Mouse (Mus musculus) CH12.LX (cell line): ENCODE data around the gene Hyal3. TPM values are rescaled to one million over a fixed set of nuclear protein-coding genes. Genes with fewer than 3 reads are reported as not detected.

Source experiments
- DNase-seq: peaks from one replicate; pipeline ENCODE4 v3.0.0-alpha.2; 2013; ENCODE audit errors: extremely low read depth
- H3K27ac ChIP-seq: 2 replicates; pipeline ENCODE4 v1.5.1; 2012; ENCODE audit warnings: low read depth, mild to moderate bottlenecking, control low read depth, moderate library complexity; ENCODE audit not compliant: insufficient read depth
- H3K27me3 ChIP-seq: replicated peaks from 2 replicates; pipeline ENCODE3; 2012; ENCODE audit warnings: inconsistent platforms
- H3K36me3 ChIP-seq, 2 experiments: replicated peaks in 1 of 2; 2 replicates each; pipeline versions ENCODE3 to v1.6.1; 2012; ENCODE audit warnings: inconsistent platforms in 1 of 2, low read length in 1 of 2, mild to moderate bottlenecking in 1 of 2, mixed read lengths in 1 of 2, moderate library complexity in 1 of 2; ENCODE audit not compliant: control insufficient read depth in 1 of 2, insufficient read depth in 1 of 2
- H3K4me1 ChIP-seq, 2 experiments: 2 replicates each; pipeline ENCODE4 v1.6.1; 2012; ENCODE audit warnings: inconsistent platforms in 1 of 2, moderate library complexity in 1 of 2; ENCODE audit not compliant: insufficient read depth in 2 of 2, control insufficient read depth in 1 of 2
- H3K4me2 ChIP-seq: 2 replicates; pipeline ENCODE4 v1.6.1; 2012; ENCODE audit warnings: low read depth, mild to moderate bottlenecking, control low read depth; ENCODE audit not compliant: poor library complexity, insufficient read depth, severe bottlenecking
- H3K4me3 ChIP-seq, 3 experiments: fragments of 150-350 bp in 1 of 3; sonication (generic) in 1 of 3; replicated peaks in 1 of 3; 2 replicates each; pipeline versions ENCODE3 to v1.5.1; 2011 to 2012; ENCODE audit warnings: low read depth in 2 of 3, low read length in 2 of 3, mild to moderate bottlenecking in 2 of 3, moderate library complexity in 2 of 3, control low read depth in 1 of 3, improper control_type of control experiment in 1 of 3, inconsistent platforms in 1 of 3, mixed read lengths in 1 of 3; ENCODE audit not compliant: poor library complexity in 1 of 3
- H3K79me2 ChIP-seq: replicated peaks from 2 replicates; pipeline ENCODE4 v1.6.1; 2012; ENCODE audit warnings: mild to moderate bottlenecking, moderate library complexity; ENCODE audit not compliant: control insufficient read depth, poor library complexity, insufficient read depth, severe bottlenecking; ENCODE audit errors: extremely low read depth
- H3K9ac ChIP-seq: 2 replicates; pipeline ENCODE4 v1.6.1; 2012; ENCODE audit warnings: low read depth, mild to moderate bottlenecking, control low read depth, moderate library complexity; ENCODE audit not compliant: insufficient read depth
- H3K9me3 ChIP-seq: replicated peaks from 2 replicates; pipeline ENCODE3; 2012; ENCODE audit warnings: low read length, inconsistent platforms, mixed read lengths
- CHD1 ChIP-seq: IDR thresholded peaks from 2 replicates; pipeline ENCODE4 v1.6.1; 2012; ENCODE audit warnings: low read depth, low read length, improper control_type of control experiment, inconsistent platforms
- CHD2 ChIP-seq: IDR thresholded peaks from 2 replicates; pipeline ENCODE4 v1.6.1; 2011; ENCODE audit warnings: low read length, improper control_type of control experiment
- ELF1 ChIP-seq: IDR thresholded peaks from 2 replicates; pipeline ENCODE4 v1.6.1; 2014; ENCODE audit warnings: low read depth, mild to moderate bottlenecking, inconsistent platforms, low read length, improper control_type of control experiment
- ETS1 ChIP-seq: conservative IDR thresholded peaks from 2 replicates; pipeline ENCODE4 v1.6.1; 2012; ENCODE audit warnings: low read depth, mild to moderate bottlenecking, inconsistent platforms, low read length, improper control_type of control experiment, moderate library complexity
- IRF4 ChIP-seq: IDR thresholded peaks from 2 replicates; pipeline ENCODE4 v1.6.1; 2014; ENCODE audit warnings: low read depth, mild to moderate bottlenecking, inconsistent platforms, low read length, improper control_type of control experiment
- JUN ChIP-seq: IDR thresholded peaks from 2 replicates; pipeline ENCODE4 v1.6.1; 2011; ENCODE audit warnings: low read depth, mild to moderate bottlenecking, low read length, improper control_type of control experiment, moderate library complexity; ENCODE audit not compliant: insufficient read depth
- KAT2A ChIP-seq: IDR thresholded peaks from 2 replicates; pipeline ENCODE4 v1.6.1; 2012; ENCODE audit warnings: low read length, improper control_type of control experiment, inconsistent platforms; ENCODE audit not compliant: insufficient replicate concordance
- MAZ ChIP-seq: IDR thresholded peaks from 2 replicates; pipeline ENCODE4 v1.6.1; 2012; ENCODE audit warnings: low read depth, mild to moderate bottlenecking, inconsistent platforms, low read length, improper control_type of control experiment, moderate library complexity
- MYC ChIP-seq: IDR thresholded peaks from 2 replicates; pipeline ENCODE4 v1.6.1; 2011; ENCODE audit warnings: low read depth, mild to moderate bottlenecking, improper control_type of control experiment, low read length
- NRF1 ChIP-seq: IDR thresholded peaks from 2 replicates; pipeline ENCODE4 v1.6.1; 2014; ENCODE audit warnings: low read depth, mild to moderate bottlenecking, inconsistent platforms, low read length, improper control_type of control experiment, moderate library complexity
- PAX5 ChIP-seq: IDR thresholded peaks from 2 replicates; pipeline ENCODE4 v1.6.1; 2012; ENCODE audit warnings: low read length, inconsistent platforms, mixed read lengths
- POLR2A ChIP-seq: IDR thresholded peaks from 2 replicates; pipeline ENCODE4 v1.6.1; 2011; ENCODE audit warnings: low read depth, mild to moderate bottlenecking, improper control_type of control experiment, low read length
- POLR2AphosphoS2 ChIP-seq: IDR thresholded peaks from 2 replicates; pipeline ENCODE4 v1.6.1; 2011; ENCODE audit warnings: low read depth, low read length, improper control_type of control experiment
- TCF12 ChIP-seq: IDR thresholded peaks from 2 replicates; pipeline ENCODE4 v1.6.1; 2014; ENCODE audit warnings: low read depth, mild to moderate bottlenecking, inconsistent platforms, low read length, improper control_type of control experiment
- USF1 ChIP-seq: IDR thresholded peaks from 2 replicates; pipeline ENCODE4 v1.6.1; 2014; ENCODE audit warnings: low read depth, mild to moderate bottlenecking, inconsistent platforms, low read length, improper control_type of control experiment
- USF2 ChIP-seq: conservative IDR thresholded peaks from 2 replicates; pipeline ENCODE4 v1.6.1; 2011; ENCODE audit warnings: low read depth, low read length, improper control_type of control experiment
- ZC3H11A ChIP-seq: IDR thresholded peaks from 2 replicates; pipeline ENCODE4 v1.6.1; 2012; ENCODE audit warnings: low read depth, mild to moderate bottlenecking, inconsistent platforms, low read length, improper control_type of control experiment
- ZKSCAN1 ChIP-seq: IDR thresholded peaks from 2 replicates; pipeline ENCODE4 v1.6.1; 2012; ENCODE audit warnings: low read depth, inconsistent platforms, low read length, improper control_type of control experiment, borderline replicate concordance
- ZMIZ1 ChIP-seq: IDR thresholded peaks from 2 replicates; pipeline ENCODE4 v1.6.1; 2012; ENCODE audit warnings: low read depth, mild to moderate bottlenecking, inconsistent platforms, low read length, improper control_type of control experiment
- dilution Hi-C: fragments of 300-500 bp; cut with MboI; formaldehyde crosslinking; loops from 2 replicates; pipeline ENCODE4 v1.14.3; 2020; ENCODE audit warnings: low sequenced_read_pairs; ENCODE audit not compliant: extremely low pct_unique_long_range_greater_than_20kb, extremely low pct_ligation_motif_present
- in situ Hi-C: fragments of 300-500 bp; cut with MboI; formaldehyde crosslinking; loops from 3 replicates; pipeline ENCODE4 v1.14.3; 2019; ENCODE audit warnings: low sequenced_read_pairs, low pct_ligation_motif_present, low pct_unique_long_range_greater_than_20kb, mixed read lengths
- polyA plus RNA-seq: library from polyadenylated mRNA; unstranded; fragments of >175 nt; gene quantifications from 2 replicates; pipeline ENCODE4 v1.2.1, GENCODE M21; 2012; ENCODE audit warnings: low read depth; ENCODE audit not compliant: insufficient read length
- total RNA-seq, 2 experiments: library from RNA; depleted of rRNA; stranded (reverse); fragments of 300-350 nt in 1 of 2; fragments of >200 nt in 1 of 2; gene quantifications; 2 replicates each; pipeline ENCODE4 v1.2.3; 2012 to 2014

Hyal3 gene
- total and polyA plus RNA-seq, 3 experiments, result 0.12 to 0.21 (median 0.13) TPM

- no peaks in the 10 kb centered on the region for H3K9me3 ChIP-seq
- no peaks in the 10 kb centered on the region for H3K27me3 ChIP-seq
- H3K9ac ChIP-seq, result no peak overlapping the region
- DNase-seq, result no peak
- peaks cover 29 to 39% of the 10 kb centered on the region in 2 experiments for H3K36me3 ChIP-seq
- H3K27ac ChIP-seq, result no peak overlapping the region
- H3K4me3 ChIP-seq, result no peak overlapping the region
- no peaks in the 10 kb centered on the region for H3K79me2 ChIP-seq
- dilution Hi-C loops (no loop called here), in situ Hi-C loops (no loop called here)
- no peak for TF ChIP-seq USF1
- TF ChIP-seq CHD2, result no peak
- TF ChIP-seq ZMIZ1, result no peak
- no peak for TF ChIP-seq JUN
- no peak for TF ChIP-seq MAZ
- no peak for TF ChIP-seq ELF1
- TF ChIP-seq USF2, result no peak
- no peak for TF ChIP-seq TCF12
- no peak for TF ChIP-seq ETS1
- no peak for TF ChIP-seq NRF1
- H3K4me1 ChIP-seq, result peaks cover 5 to 45% of the 10 kb centered on the region in 2 experiments; a peak in 2 of 4 replicates
- no peak overlapping the region for H3K4me2 ChIP-seq
Observed at GRCm38 (mm10) chr9:107544196-107544700, 36.4 kb upstream of the Hyal3 start.

DNA sequence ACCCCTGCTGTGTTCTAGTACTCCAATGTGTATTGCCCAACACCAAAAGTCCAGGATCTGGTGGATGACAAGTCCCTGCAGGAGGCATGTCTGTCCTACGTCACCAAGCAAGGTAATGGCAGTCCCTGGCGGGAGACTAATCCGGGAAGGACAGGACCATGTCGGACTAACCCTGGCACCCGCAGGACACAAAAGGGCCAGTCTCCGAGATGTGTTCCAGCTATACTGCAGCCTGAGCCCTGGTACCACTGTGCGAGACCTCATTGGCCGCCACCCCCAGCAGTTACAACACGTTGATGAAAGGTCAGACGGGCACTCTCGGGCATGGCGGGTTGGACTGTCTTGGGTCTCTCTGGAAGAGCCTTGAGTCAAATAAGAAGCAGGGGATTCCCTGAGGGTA lies 35.9 kb upstream of the Hyal3 start:
- no peak overlapping the region for H3K27ac ChIP-seq
- in situ Hi-C loops, result no loop called here
- H3K36me3 ChIP-seq, result peaks cover 24 to 34% of the 10 kb centered on the region in 2 experiments
- no peak for DNase-seq
- peaks cover 5 to 45% of the 10 kb centered on the region in 2 experiments; a peak in 2 of 4 replicates for H3K4me1 ChIP-seq
- TF ChIP-seq ZKSCAN1 (no peak), MYC (no peak), NRF1 (no peak), TCF12 (no peak), IRF4 (no peak), ELF1 (no peak), KAT2A (no peak), MAZ (no peak), CHD1 (no peak), POLR2AphosphoS2 (no peak), ZC3H11A (no peak), PAX5 (no peak), POLR2A (no peak), USF1 (no peak)
- TF ChIP-seq, all 38 proteins: peak for 0
- Histone ChIP-seq H3K27me3 (no peaks in the 10 kb centered on the region), H3K9me3 (no peaks in the 10 kb centered on the region), H3K4me2 (no peak overlapping the region), H3K9ac (no peak overlapping the region), H3K79me2 (no peaks in the 10 kb centered on the region), H3K4me3 (no peak overlapping the region)
- dilution Hi-C loops, result no loop called here
